Comparison of ENCODE assay signal across 10 mouse cellular contexts in the genomic region with DNA sequence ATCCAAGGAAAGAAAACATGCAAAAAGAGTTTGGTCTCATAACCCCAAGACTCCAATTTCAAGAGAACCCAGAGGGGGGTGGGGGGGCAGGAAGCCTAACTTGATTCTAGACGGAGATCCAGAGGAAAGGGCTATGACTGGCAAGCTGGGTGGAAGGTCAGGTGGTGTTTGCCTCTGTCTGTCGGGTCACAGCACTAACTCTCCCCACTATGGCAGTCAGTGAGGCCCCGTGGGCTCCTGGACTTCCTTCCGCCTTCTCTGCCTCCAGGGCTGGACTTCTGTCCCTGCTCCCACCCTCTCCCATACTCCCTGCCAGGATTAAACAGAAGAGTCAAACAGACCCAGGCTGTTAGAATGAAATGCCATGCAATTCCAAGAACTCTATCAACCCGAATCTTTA. TPM values are rescaled to one million over a fixed set of nuclear protein-coding genes. Genes with fewer than 3 reads are reported as not detected.
DNase-seq lines count a peak whose midpoint lies in the region; ATAC-seq and TF ChIP-seq lines count a peak whose summit lies in the region.
"Had no signal": no experiment of that assay in that cellular context is flagged by ENCODE, and none has a peak within 500 bp of the region (broad histone marks: within the 10 kb centered on the region; RNA-seq: fewer than 3 reads in every experiment).

No protein-coding gene starts in this region.

- peak overlapping the region; percentile 72 for H3K27ac ChIP-seq in heart, embryonic 12.5 days (ENCODE audit: poor library complexity, severe bottlenecking)
- H3K27ac ChIP-seq in heart, postnatal 0 days (ENCODE audit: low read depth), result peak overlapping the region; percentile 89
- H3K27ac ChIP-seq in liver, embryonic 14.5 days, result no peak overlapping the region
- H3K27ac ChIP-seq: embryonic facial prominence, embryonic 13.5 days had no signal

- no peaks in the 10 kb centered on the region for H3K9me3 ChIP-seq in heart, embryonic 12.5 days (replicated peaks)
- H3K9me3 ChIP-seq in heart, postnatal 0 days (replicated peaks; ENCODE audit: control insufficient read depth, low read length), result no peaks in the 10 kb centered on the region
- no peaks in the 10 kb centered on the region for H3K9me3 ChIP-seq in liver, embryonic 14.5 days (ENCODE audit: control insufficient read depth, low read length)
- H3K9me3 ChIP-seq: embryonic facial prominence, embryonic 13.5 days had no signal

- peak overlapping the region; percentile 20; the same call in 1 of the 2 replicates for H3K4me2 ChIP-seq in heart, embryonic 12.5 days
- peak overlapping the region; percentile 2; the same call in 1 of the 2 replicates for H3K4me2 ChIP-seq in heart, postnatal 0 days (ENCODE audit: low read depth, low read length)
- peak overlapping the region; percentile 23 for H3K4me2 ChIP-seq in liver, embryonic 14.5 days (ENCODE audit: low read depth)
- H3K4me2 ChIP-seq: embryonic facial prominence, embryonic 13.5 days had no signal

- DNase-seq in heart, postnatal 10 days, result no peak
- DNase-seq in A20 (ENCODE audit: low read depth, low spot score), result peak; percentile 59
- no peak for DNase-seq in heart, postnatal 0 days (ENCODE audit: low spot score)
- DNase-seq in liver, embryonic 14.5 days (ENCODE audit: low read depth in 3 of 3, low spot score in 3 of 3), result no peak
- no peak for DNase-seq in cerebellum, adult 9-11 months
- no peak for DNase-seq in thymus, postnatal 25 days
- no peak for DNase-seq in cerebellum, postnatal 36 days
- DNase-seq: gastrocnemius, postnatal 14 days had no signal

- no peak overlapping the region for H3K9ac ChIP-seq in heart, embryonic 12.5 days
- no peak overlapping the region for H3K9ac ChIP-seq in heart, postnatal 0 days (replicated peaks; ENCODE audit: low read depth, low read length)
- peak overlapping the region; percentile 41 for H3K9ac ChIP-seq in liver, embryonic 14.5 days (replicated peaks)
- H3K9ac ChIP-seq: embryonic facial prominence, embryonic 13.5 days had no signal

- H3K4me3 ChIP-seq in heart, embryonic 12.5 days, result no peak overlapping the region
- H3K4me3 ChIP-seq in heart, postnatal 0 days (ENCODE audit: low read depth, low read length), result no peak overlapping the region; the same call in 1 of the 2 replicates
- no peak overlapping the region for H3K4me3 ChIP-seq in liver, embryonic 14.5 days (ENCODE audit: insufficient read depth in 1 of 2, low read depth in 2 of 2, low read length in 2 of 2)
- H3K4me3 ChIP-seq: embryonic facial prominence, embryonic 13.5 days had no signal

- no peaks in the 10 kb centered on the region for H3K27me3 ChIP-seq in heart, embryonic 12.5 days (replicated peaks)
- H3K27me3 ChIP-seq in heart, postnatal 0 days (ENCODE audit: control insufficient read depth, insufficient read depth, low read length), result no peaks in the 10 kb centered on the region
- H3K27me3 ChIP-seq in liver, embryonic 14.5 days (ENCODE audit: control insufficient read depth, insufficient read depth, low read length), result no peaks in the 10 kb centered on the region
- H3K27me3 ChIP-seq: embryonic facial prominence, embryonic 13.5 days had no signal

- no peak for ATAC-seq in heart, embryonic 12.5 days (ENCODE audit: insufficient number of reproducible peaks, low FRiP score)
- no peak for ATAC-seq in heart, postnatal 0 days (ENCODE audit: insufficient read depth, low read depth)
- no peak for ATAC-seq in liver, embryonic 14.5 days (ENCODE audit: insufficient read depth)

- WGBS in heart, embryonic 12.5 days, result 24% methylated on average over 5 of the region's 5 CpGs
- 11% methylated on average over 5 of the region's 5 CpGs for WGBS in heart, postnatal 0 days
- 24% methylated on average over 5 of the region's 5 CpGs for WGBS in liver, embryonic 14.5 days (ENCODE audit: insufficient replicate concordance)

- TF ChIP-seq EP300 in heart, postnatal 0 days (IDR thresholded peaks at IDR 0.05; ENCODE audit: low read depth), result no peak
- TF ChIP-seq EP300 in liver, embryonic 14.5 days (IDR thresholded peaks at IDR 0.05; ENCODE audit: low read depth), result no peak

- H3K36me3 ChIP-seq in heart, embryonic 12.5 days, result peaks cover 11% of the 10 kb centered on the region
- H3K36me3 ChIP-seq in heart, postnatal 0 days (replicated peaks; ENCODE audit: control insufficient read depth, insufficient read depth, low read length), result peaks cover 17% of the 10 kb centered on the region
- peaks cover 23% of the 10 kb centered on the region for H3K36me3 ChIP-seq in liver, embryonic 14.5 days (replicated peaks; ENCODE audit: control insufficient read depth, insufficient read depth, low read depth)

- intact Hi-C loops in heart, postnatal 10 days (cut with DNase I), result no loop called here

- TF ChIP-seq CTCF in heart, postnatal 0 days (IDR thresholded peaks at IDR 0.05; ENCODE audit: low read depth), result no peak
- no peak for TF ChIP-seq CTCF in liver, embryonic 14.5 days (IDR thresholded peaks at IDR 0.05; ENCODE audit: low read depth)

- peaks cover 85% of the 10 kb centered on the region for H3K4me1 ChIP-seq in heart, embryonic 12.5 days (replicated peaks)
- H3K4me1 ChIP-seq in heart, postnatal 0 days (ENCODE audit: control insufficient read depth, insufficient read depth), result peaks cover 70% of the 10 kb centered on the region
- H3K4me1 ChIP-seq in liver, embryonic 14.5 days (replicated peaks; ENCODE audit: control insufficient read depth in 2 of 2, insufficient read depth in 2 of 2, low read length in 1 of 2), result peaks cover 50 to 68% of the 10 kb centered on the region in 2 experiments

RNA-seq across cellular contexts. Expression of a gene that starts 30.9 kb away (rescaled TPM):
- polyA plus RNA-seq in heart, embryonic 12.5 days (2016; fragmentation: Nextera tagmentation; extraction: Ambion mirVana), result 291 and 300 TPM in 2 replicates
- 100 to 1,000 TPM; 309 to 310 TPM for total RNA-seq in heart, postnatal 10 days (2021)
- total RNA-seq in heart, postnatal 0 days (2014; rRNA removed; ENCODE audit: low replicate concordance), result 239 and 307 TPM in 2 replicates
- 213 and 235 TPM in 2 replicates for polyA plus RNA-seq in heart, postnatal 0 days (2015; fragmentation: Nextera tagmentation; extraction: Ambion mirVana)
- 29.7 and 40.8 TPM in 2 replicates for polyA plus RNA-seq in liver, embryonic 14.5 days (2012; rRNA removed)
- polyA plus RNA-seq in liver, embryonic 14.5 days (2014; fragmentation: Nextera tagmentation; extraction: Ambion mirVana), result 65.8 and 76.5 TPM in 2 replicates
